Mouse (Mus musculus) ovary, postnatal 36 days (tissue): ENCODE data around the gene Sort1.
A peak's percentile ranks its signal among the peaks of the same experiment; 100 is the strongest.

Experiments used
- DNase-seq: peaks from one replicate; pipeline ENCODE4 v3.0.0; 2022; ENCODE audit warnings: low spot score, mixed read lengths

Sort1 gene

GRCm38 (mm10) chr3:108327916-108328315, 44.0 kb downstream of the Sort1 start:
- DNase-seq = no peak

GRCm38 (mm10) chr3:108328441-108328841, 44.6 kb downstream of the Sort1 start:
- DNase-seq = peak; percentile 72

- no peak for DNase-seq
These were observed 46.9 kb downstream of the Sort1 start for GRCm38 (mm10) chr3:108330812-108331211.

- DNase-seq = no peak
These were observed 53.0 kb downstream of the Sort1 start for GRCm38 (mm10) chr3:108336878-108337277.

GRCm38 (mm10) chr3:108341040-108341439, 57.2 kb downstream of the Sort1 start:
- no peak for DNase-seq

GRCm38 (mm10) chr3:108342185-108342584, 58.3 kb downstream of the Sort1 start:
- no peak for DNase-seq

- DNase-seq = no peak
These were observed 62.0 kb downstream of the Sort1 start for GRCm38 (mm10) chr3:108345855-108346254.

GRCm38 (mm10) chr3:108348376-108348775, 64.5 kb downstream of the Sort1 start:
- DNase-seq = no peak

- no peak for DNase-seq
These were observed 71.4 kb downstream of the Sort1 start for GRCm38 (mm10) chr3:108355245-108355644.

- DNase-seq = no peak
These were observed 73.2 kb downstream of the Sort1 start for GRCm38 (mm10) chr3:108357051-108357450.

GRCm38 (mm10) chr3:108358445-108358844, 74.6 kb downstream of the Sort1 start:
- no peak for DNase-seq

GRCm38 (mm10) chr3:108360894-108361293, 77.0 kb downstream of the Sort1 start:
- DNase-seq = no peak

GRCm38 (mm10) chr3:108363626-108364025, 79.7 kb downstream of the Sort1 start:
- DNase-seq = no peak

- DNase-seq = no peak
These were observed 80.6 kb downstream of the Sort1 start, which contains the start of gene Mybphl for GRCm38 (mm10) chr3:108364270-108364995. Gene Mybphl (plus strand): TSS chr3:108364911.

- no peak for DNase-seq
These were observed 83.3 kb downstream of the Sort1 start for GRCm38 (mm10) chr3:108367173-108367572.

- DNase-seq = no peak
These were observed 83.9 kb downstream of the Sort1 start for GRCm38 (mm10) chr3:108367828-108368227.

- DNase-seq = no peak
These were observed 84.8 kb downstream of the Sort1 start for GRCm38 (mm10) chr3:108368721-108369120.

- DNase-seq = no peak
These were observed 88.4 kb downstream of the Sort1 start for GRCm38 (mm10) chr3:108372274-108372673.

- DNase-seq = no peak
These were observed 88.8 kb downstream of the Sort1 start for GRCm38 (mm10) chr3:108372691-108373090.

- no peak for DNase-seq
These were observed 95.2 kb downstream of the Sort1 start for GRCm38 (mm10) chr3:108378875-108379663.

GRCm38 (mm10) chr3:108380695-108381094, 96.8 kb downstream of the Sort1 start:
- no peak for DNase-seq

GRCm38 (mm10) chr3:108381945-108382875, 98.3 kb downstream of the Sort1 start:
- DNase-seq = no peak
